Mouse (Mus musculus) kidney, adult 2 months (tissue): Measurements from ENCODE around the gene BC004004.

Source experiments
- CTCF ChIP-seq: fragments of 200-500 bp; conservative IDR thresholded peaks from 2 replicates; pipeline ENCODE4 v1.5.1; 2011; ENCODE audit warnings: low read depth, mild to moderate bottlenecking, control low read depth, low read length, moderate library complexity, mixed read lengths; ENCODE audit not compliant: insufficient read depth, insufficient read length
- POLR2A ChIP-seq: fragments of 200-500 bp; IDR thresholded peaks from one replicate; pipeline ENCODE4 v1.6.1; 2011; ENCODE audit warnings: low read depth, low read length, control low read depth

- TF ChIP-seq POLR2A (no peak), CTCF (no peak)
Observed at GRCm38 (mm10) chr17:29300926-29301325, 32.3 kb downstream of the BC004004 start.
